In the genomic region with DNA sequence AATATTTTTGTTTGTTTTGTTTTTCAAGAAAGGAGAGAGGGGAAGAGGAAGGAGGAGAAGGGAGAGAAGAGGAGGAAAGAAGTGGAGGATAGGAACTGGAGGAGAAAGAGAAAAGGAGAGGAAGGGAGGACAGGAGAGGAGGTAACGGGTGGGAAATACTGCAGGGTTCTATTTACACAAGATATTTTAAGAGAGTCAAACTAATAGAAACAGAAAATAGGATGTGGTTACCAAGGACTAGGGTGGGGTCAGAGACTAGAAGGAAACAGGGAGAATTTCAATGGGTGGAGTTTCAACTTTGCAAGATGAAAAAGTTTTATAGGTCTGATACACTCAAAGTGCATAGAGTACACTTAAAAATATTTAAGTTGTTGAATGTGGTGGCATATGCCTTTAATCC, we compare ENCODE assay signal across 18 mouse cellular contexts. TPM values are rescaled to one million over a fixed set of nuclear protein-coding genes. Genes with fewer than 3 reads are reported as not detected.
DNase-seq lines count a peak whose midpoint lies in the region; ATAC-seq and TF ChIP-seq lines count a peak whose summit lies in the region.
"Had no signal": no experiment of that assay in that cellular context is flagged by ENCODE, and none has a peak within 500 bp of the region (broad histone marks: within the 10 kb centered on the region; RNA-seq: fewer than 3 reads in every experiment).

No protein-coding gene starts in this region.

- peaks cover 32% of the 10 kb centered on the region for H3K4me1 ChIP-seq in bone marrow macrophage, adult 2 months (ENCODE audit: control insufficient read depth, insufficient read depth, low read length)
- H3K4me1 ChIP-seq in megakaryocyte, embryonic 14.5 days: peaks cover 68% of the 10 kb centered on the region
- peaks cover 14% of the 10 kb centered on the region for H3K4me1 ChIP-seq in intestine, embryonic 16.5 days (ENCODE audit: control insufficient read depth, insufficient read depth, low read length)
- H3K4me1 ChIP-seq: midbrain, embryonic 12.5 days had no signal

- peak; percentile 57 for DNase-seq in 416B (ENCODE audit: low read depth)
- peak; percentile 49 for DNase-seq in CD4-positive helper T cell, adult 2 months (ENCODE audit: low read depth, low spot score)
- DNase-seq in embryo, embryonic 9.5 days (ENCODE audit: extremely low spot score): no peak
- DNase-seq in left cerebral cortex, adult 18-20 months (ENCODE audit: low spot score in 2 of 2): no peak
- DNase-seq: adrenal gland, adult 8-10 months; cerebellum, postnatal 10 days; gastrocnemius, postnatal 25 days; kidney, postnatal 10 days; lung, embryonic 14.5 days; thymus, adult 2 months had no signal

- H3K27me3 ChIP-seq in megakaryocyte, embryonic 14.5 days (replicated peaks): no peaks in the 10 kb centered on the region
- no peaks in the 10 kb centered on the region for H3K27me3 ChIP-seq in intestine, embryonic 16.5 days (replicated peaks; ENCODE audit: control insufficient read depth, insufficient read depth, low read length)
- H3K27me3 ChIP-seq: midbrain, embryonic 12.5 days had no signal

- H3K4me3 ChIP-seq in bone marrow macrophage, adult 2 months (ENCODE audit: insufficient read depth, low read length): peak overlapping the region; percentile 5; the same call in 1 of the 2 replicates
- H3K4me3 ChIP-seq in megakaryocyte, embryonic 14.5 days (replicated peaks): peak overlapping the region; percentile 44
- no peak overlapping the region for H3K4me3 ChIP-seq in intestine, embryonic 16.5 days (ENCODE audit: low read length)
- H3K4me3 ChIP-seq: embryonic facial prominence, embryonic 10.5 days; erythroblast, embryonic 14.5 days; midbrain, embryonic 12.5 days had no signal

- H3K27ac ChIP-seq in bone marrow macrophage, adult 2 months (ENCODE audit: insufficient read depth, low read depth, low read length): peak overlapping the region; percentile 76
- H3K27ac ChIP-seq in intestine, embryonic 16.5 days (ENCODE audit: low read length): no peak overlapping the region
- H3K27ac ChIP-seq: embryonic facial prominence, embryonic 10.5 days; midbrain, embryonic 12.5 days had no signal

- H3K9me3 ChIP-seq in megakaryocyte, embryonic 14.5 days: no peaks in the 10 kb centered on the region
- H3K9me3 ChIP-seq in intestine, embryonic 16.5 days (ENCODE audit: control insufficient read depth, low read length): no peaks in the 10 kb centered on the region
- H3K9me3 ChIP-seq: embryonic facial prominence, embryonic 10.5 days; midbrain, embryonic 12.5 days had no signal

- no peak overlapping the region for H3K9ac ChIP-seq in intestine, embryonic 16.5 days (ENCODE audit: low read depth, low read length)
- H3K9ac ChIP-seq: lung, embryonic 14.5 days; midbrain, embryonic 12.5 days had no signal

- TF ChIP-seq CTCF in bone marrow macrophage, adult 2 months (IDR thresholded peaks at IDR 0.05; ENCODE audit: low read depth, low read length): no peak

- H3K36me3 ChIP-seq in megakaryocyte, embryonic 14.5 days (replicated peaks; ENCODE audit: low read length): peaks cover 32% of the 10 kb centered on the region
- H3K36me3 ChIP-seq in intestine, embryonic 16.5 days (ENCODE audit: control insufficient read depth, insufficient read depth, low read length): no peaks in the 10 kb centered on the region
- H3K36me3 ChIP-seq: embryonic facial prominence, embryonic 10.5 days; midbrain, embryonic 12.5 days had no signal

- no peak overlapping the region for H3K4me2 ChIP-seq in intestine, embryonic 16.5 days (ENCODE audit: low read depth, low read length)
- H3K4me2 ChIP-seq: heart, embryonic 11.5 days; lung, embryonic 14.5 days; midbrain, embryonic 12.5 days had no signal

- ATAC-seq in intestine, embryonic 16.5 days: no peak
- ATAC-seq: intestine, postnatal 0 days had no signal

- no peak for TF ChIP-seq POLR2A in bone marrow macrophage, adult 2 months (IDR thresholded peaks at IDR 0.05; ENCODE audit: borderline replicate concordance, low read depth, low read length)

- 59% methylated on average over 1 of the region's 1 CpGs for WGBS in intestine, embryonic 16.5 days

RNA-seq across cellular contexts. Expression of gene Fam69a, which starts 7.0 kb away (rescaled TPM):
- polyA plus RNA-seq in bone marrow macrophage, adult 2 months (2012; ENCODE audit: insufficient read depth, insufficient read length, missing spikeins): 73.2 and 80.4 TPM in 2 replicates
- 0.94 TPM in 1 of 2 replicates, not detected in the other for polyA plus RNA-seq in megakaryocyte, embryonic 14.5 days (2012; ENCODE audit: insufficient read depth, low replicate concordance)
- 17.8 and 17.9 TPM in 2 replicates for polyA plus RNA-seq in intestine, embryonic 16.5 days (2015; fragmentation: Nextera tagmentation; extraction: Ambion mirVana)
- total RNA-seq in left cerebral cortex, adult 18-20 months (2021): 10 to 100 TPM; 29.1 to 36.2 TPM

Comparison
In these comparisons a context has a peak if more than half of its experiments do, and no peak if none do; other contexts are left out.
1. DNase-seq: peak in 416B (single experiment) and CD4-positive helper T cell, adult 2 months (single experiment); none in embryo, embryonic 9.5 days (single experiment) and left cerebral cortex, adult 18-20 months (0 of 2).